Mouse (Mus musculus) thymus, postnatal 36 days (tissue): ENCODE measurements around the gene Olfr372.

Source experiments
- DNase-seq, 2 experiments: peaks; one replicate each; pipeline ENCODE4 v3.0.0; 2022; ENCODE audit warnings: mixed read lengths in 2 of 2

Olfr372 gene

DNA sequence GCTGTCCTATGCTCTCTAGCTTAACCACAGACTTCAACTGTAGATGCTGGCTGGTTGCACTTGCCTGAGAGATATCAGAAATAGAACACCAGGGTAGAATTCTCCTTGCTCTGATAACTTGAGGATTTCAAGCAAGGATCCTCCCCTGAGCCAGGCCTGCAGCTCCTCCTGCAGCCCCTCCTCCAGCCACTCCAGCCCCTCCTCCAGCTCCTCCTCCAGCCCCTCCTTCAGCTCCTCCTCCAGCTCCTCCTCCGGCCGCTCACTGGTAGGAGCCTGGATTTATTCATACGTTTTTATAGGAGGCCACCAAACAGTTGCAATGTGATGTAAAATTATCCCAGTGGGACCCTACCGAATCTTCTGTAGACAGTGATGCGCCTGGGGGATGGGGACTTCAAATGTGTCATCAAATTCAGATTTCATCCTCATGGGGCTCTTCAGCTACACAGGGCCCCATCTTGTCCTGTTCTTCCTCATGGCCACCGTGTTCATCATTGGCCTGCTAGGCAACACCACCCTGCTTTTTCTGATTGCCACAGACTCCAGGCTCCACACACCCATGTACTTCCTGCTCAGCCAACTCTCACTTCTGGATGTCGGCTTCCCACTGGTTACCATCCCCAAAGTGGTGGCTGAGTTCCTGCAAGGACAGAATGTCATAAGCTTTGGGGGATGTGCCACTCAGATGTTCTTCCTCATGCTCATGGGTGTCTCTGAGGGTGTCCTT is 58.5 kb downstream of the Olfr372 start:
- DNase-seq = peak; percentile 24 to 38

DNA sequence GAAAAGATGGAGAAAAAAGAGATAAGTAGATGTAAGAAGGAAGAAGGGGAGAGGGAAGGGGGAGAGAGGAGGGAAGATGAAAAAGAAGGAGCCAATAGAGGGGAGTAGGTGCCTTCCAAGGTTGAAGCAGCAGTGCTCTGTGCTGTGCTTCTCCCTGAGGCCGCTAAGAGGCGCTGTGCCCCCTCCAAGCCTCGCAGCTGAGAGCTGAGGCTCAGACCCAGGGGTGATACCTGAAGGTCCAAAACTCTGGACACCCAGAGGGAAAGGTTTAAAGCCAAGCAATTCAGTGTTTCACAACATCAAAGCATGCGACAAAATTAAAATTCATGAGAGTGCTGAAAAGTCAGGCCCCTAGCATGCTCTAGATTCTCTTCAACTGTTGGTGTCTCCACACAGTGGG is 64.1 kb downstream of the Olfr372 start:
- DNase-seq = no peak

DNA sequence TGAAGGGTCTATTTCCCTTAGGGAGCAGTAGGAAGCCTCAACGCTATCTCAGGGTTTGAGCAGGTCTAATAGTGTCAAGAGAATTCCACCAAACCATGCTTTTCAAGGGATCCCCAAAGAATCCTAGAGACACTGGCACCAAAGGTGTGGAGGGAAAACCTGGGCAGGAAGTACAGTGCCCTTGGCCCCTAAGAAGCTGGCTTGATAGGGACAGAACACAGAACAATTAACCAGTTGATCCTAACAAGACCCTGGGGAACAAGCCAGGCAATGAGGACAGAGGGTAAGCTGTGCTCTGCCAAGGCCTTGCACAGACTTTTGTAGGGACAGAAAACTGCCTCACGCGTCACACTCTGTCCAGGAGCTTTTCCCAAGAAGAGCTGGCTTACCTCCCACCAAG is 65.7 kb downstream of the Olfr372 start, which contains the start of gene Olfr374:
Gene Olfr374 (plus strand): TSS at position 301 of the 400 bp plus-strand sequence.
- DNase-seq = no peak
